Mouse (Mus musculus): ENCODE results near the gene Hivep3. TPM values are rescaled to one million over a fixed set of nuclear protein-coding genes. Genes with fewer than 3 reads are reported as not detected.
A peak's percentile ranks its signal among the peaks of the same experiment; 100 is the strongest.

Gene Hivep3
- polyA plus RNA-seq, 1 experiment from 2014 or later: 6.8 TPM

- WGBS: 65% methylated on average over 1 of the region's 1 CpGs
Observed at GRCm38 (mm10) chr4:120029937-120030336, 296.4 kb downstream of the Hivep3 start.

GRCm38 (mm10) chr4:120032320-120032983 is 298.9 kb downstream of the Hivep3 start:
- Histone ChIP-seq H3K4me2 (replicated peaks) (peak overlapping the region; percentile 96), H3K4me1 (peaks cover 21% of the 10 kb centered on the region), H3K9me3 (replicated peaks) (no peaks in the 10 kb centered on the region), H3K9ac (peak overlapping the region; percentile 42), H3K27ac (replicated peaks) (no peak overlapping the region), H3K27me3 (peaks cover 57% of the 10 kb centered on the region), H3K36me3 (no peaks in the 10 kb centered on the region), H3K4me3 (replicated peaks) (peak overlapping the region; percentile 61)
- peak; percentile 87 for ATAC-seq (ENCODE audit: insufficient number of reproducible peaks, low FRiP score, low TSS enrichment, low read depth)
- WGBS: under 1% methylated on average over 68 of the region's 70 CpGs

More at GRCm38 (mm10) chr4:120029937-120030336, 296.4 kb downstream of the Hivep3 start:
- Histone ChIP-seq H3K4me2 (replicated peaks) (no peak overlapping the region), H3K9ac (no peak overlapping the region), H3K36me3 (no peaks in the 10 kb centered on the region), H3K4me1 (peaks cover 17% of the 10 kb centered on the region), H3K27me3 (peaks cover 41% of the 10 kb centered on the region), H3K27ac (replicated peaks) (no peak overlapping the region), H3K9me3 (replicated peaks) (no peaks in the 10 kb centered on the region), H3K4me3 (replicated peaks) (no peak overlapping the region)
- ATAC-seq (ENCODE audit: insufficient number of reproducible peaks, low FRiP score, low TSS enrichment, low read depth): no peak

- Histone ChIP-seq H3K4me2 (replicated peaks) (peak overlapping the region; percentile 96), H3K36me3 (no peaks in the 10 kb centered on the region), H3K9me3 (replicated peaks) (no peaks in the 10 kb centered on the region), H3K4me1 (peaks cover 21% of the 10 kb centered on the region), H3K9ac (peak overlapping the region; percentile 42), H3K27ac (replicated peaks) (no peak overlapping the region), H3K4me3 (replicated peaks) (peak overlapping the region; percentile 61), H3K27me3 (peaks cover 57% of the 10 kb centered on the region)
- ATAC-seq (ENCODE audit: insufficient number of reproducible peaks, low FRiP score, low TSS enrichment, low read depth): no peak
- under 1% methylated on average over 38 of the region's 38 CpGs for WGBS
Observed at GRCm38 (mm10) chr4:120032984-120033355, 299.4 kb downstream of the Hivep3 start.

GRCm38 (mm10) chr4:120036294-120036693 is 302.7 kb downstream of the Hivep3 start:
- peaks cover 47% of the 10 kb centered on the region for H3K27me3 ChIP-seq
- ATAC-seq (ENCODE audit: insufficient number of reproducible peaks, low FRiP score, low TSS enrichment, low read depth): no peak
- no peaks in the 10 kb centered on the region for H3K36me3 ChIP-seq
- WGBS: 87% methylated on average over 4 of the region's 4 CpGs
- no peak overlapping the region for H3K4me2 ChIP-seq (replicated peaks)
- H3K9ac ChIP-seq: no peak overlapping the region
- peaks cover 21% of the 10 kb centered on the region for H3K4me1 ChIP-seq
- H3K27ac ChIP-seq (replicated peaks): no peak overlapping the region
- no peak overlapping the region for H3K4me3 ChIP-seq (replicated peaks)
- no peaks in the 10 kb centered on the region for H3K9me3 ChIP-seq (replicated peaks)

- H3K4me3 ChIP-seq (replicated peaks): no peak overlapping the region
- WGBS: 43% methylated on average over 7 of the region's 7 CpGs
- no peaks in the 10 kb centered on the region for H3K36me3 ChIP-seq
- no peak overlapping the region for H3K4me2 ChIP-seq (replicated peaks)
- H3K27me3 ChIP-seq: peaks cover 46% of the 10 kb centered on the region
- no peak for ATAC-seq (ENCODE audit: insufficient number of reproducible peaks, low FRiP score, low TSS enrichment, low read depth)
- H3K4me1 ChIP-seq: peaks cover 21% of the 10 kb centered on the region
- H3K9me3 ChIP-seq (replicated peaks): no peaks in the 10 kb centered on the region
- H3K27ac ChIP-seq (replicated peaks): no peak overlapping the region
- H3K9ac ChIP-seq: no peak overlapping the region
Observed at GRCm38 (mm10) chr4:120037007-120037406, 303.4 kb downstream of the Hivep3 start.

GRCm38 (mm10) chr4:120041520-120041919 is 307.9 kb downstream of the Hivep3 start:
- no peaks in the 10 kb centered on the region for H3K9me3 ChIP-seq (replicated peaks)
- H3K27ac ChIP-seq (replicated peaks): no peak overlapping the region
- 78% methylated on average over 2 of the region's 2 CpGs for WGBS
- no peaks in the 10 kb centered on the region for H3K36me3 ChIP-seq
- H3K4me3 ChIP-seq (replicated peaks): no peak overlapping the region
- peaks cover 12% of the 10 kb centered on the region for H3K27me3 ChIP-seq
- no peak overlapping the region for H3K9ac ChIP-seq
- H3K4me2 ChIP-seq (replicated peaks): no peak overlapping the region
- no peak for ATAC-seq (ENCODE audit: insufficient number of reproducible peaks, low FRiP score, low TSS enrichment, low read depth)
- peaks cover 19% of the 10 kb centered on the region for H3K4me1 ChIP-seq

GRCm38 (mm10) chr4:120042480-120042879 is 308.9 kb downstream of the Hivep3 start:
- no peak overlapping the region for H3K4me3 ChIP-seq (replicated peaks)
- H3K4me2 ChIP-seq (replicated peaks): no peak overlapping the region
- no peak for ATAC-seq (ENCODE audit: insufficient number of reproducible peaks, low FRiP score, low TSS enrichment, low read depth)
- no peak overlapping the region for H3K9ac ChIP-seq
- H3K27me3 ChIP-seq: peaks cover 7% of the 10 kb centered on the region; the same call in 1 of the 2 replicates
- H3K9me3 ChIP-seq (replicated peaks): no peaks in the 10 kb centered on the region
- WGBS: 76% methylated on average over 7 of the region's 7 CpGs
- peaks cover 14% of the 10 kb centered on the region; the same call in 1 of the 2 replicates for H3K4me1 ChIP-seq
- H3K36me3 ChIP-seq: no peaks in the 10 kb centered on the region
- H3K27ac ChIP-seq (replicated peaks): no peak overlapping the region

GRCm38 (mm10) chr4:120044612-120045011 is 311.0 kb downstream of the Hivep3 start:
- peaks cover 14% of the 10 kb centered on the region; the same call in 1 of the 2 replicates for H3K4me1 ChIP-seq

GRCm38 (mm10) chr4:120045131-120045537 is 311.6 kb downstream of the Hivep3 start:
- Histone ChIP-seq H3K9ac (no peak overlapping the region), H3K27ac (replicated peaks) (no peak overlapping the region), H3K4me2 (replicated peaks) (no peak overlapping the region), H3K27me3 (no peaks in the 10 kb centered on the region), H3K4me3 (replicated peaks) (no peak overlapping the region), H3K4me1 (peaks cover 14% of the 10 kb centered on the region; the same call in 1 of the 2 replicates), H3K9me3 (replicated peaks) (no peaks in the 10 kb centered on the region), H3K36me3 (no peaks in the 10 kb centered on the region)
- ATAC-seq (ENCODE audit: insufficient number of reproducible peaks, low FRiP score, low TSS enrichment, low read depth): no peak
- WGBS: 18% methylated on average over 5 of the region's 5 CpGs

More at GRCm38 (mm10) chr4:120044612-120045011, 311.0 kb downstream of the Hivep3 start:
- H3K27me3 ChIP-seq: no peaks in the 10 kb centered on the region
- H3K9ac ChIP-seq: no peak overlapping the region
- no peaks in the 10 kb centered on the region for H3K36me3 ChIP-seq
- no peak overlapping the region for H3K4me3 ChIP-seq (replicated peaks)
- ATAC-seq (ENCODE audit: insufficient number of reproducible peaks, low FRiP score, low TSS enrichment, low read depth): no peak
- 81% methylated on average over 5 of the region's 5 CpGs for WGBS
- H3K4me2 ChIP-seq (replicated peaks): no peak overlapping the region
- no peak overlapping the region for H3K27ac ChIP-seq (replicated peaks)
- no peaks in the 10 kb centered on the region for H3K9me3 ChIP-seq (replicated peaks)

- Histone ChIP-seq H3K4me2 (replicated peaks) (no peak overlapping the region), H3K9me3 (replicated peaks) (no peaks in the 10 kb centered on the region), H3K36me3 (no peaks in the 10 kb centered on the region), H3K27me3 (no peaks in the 10 kb centered on the region), H3K4me3 (replicated peaks) (no peak overlapping the region), H3K9ac (no peak overlapping the region), H3K27ac (replicated peaks) (no peak overlapping the region), H3K4me1 (peaks cover 14% of the 10 kb centered on the region; the same call in 1 of the 2 replicates)
- ATAC-seq (ENCODE audit: insufficient number of reproducible peaks, low FRiP score, low TSS enrichment, low read depth): no peak
- WGBS: 79% methylated on average over 7 of the region's 7 CpGs
Observed at GRCm38 (mm10) chr4:120045871-120046270, 312.3 kb downstream of the Hivep3 start.

- no peak for ATAC-seq (ENCODE audit: insufficient number of reproducible peaks, low FRiP score, low TSS enrichment, low read depth)
- 28% methylated on average over 4 of the region's 4 CpGs for WGBS
Observed at GRCm38 (mm10) chr4:120047060-120047459, 313.5 kb downstream of the Hivep3 start.

GRCm38 (mm10) chr4:120048274-120048673 is 314.7 kb downstream of the Hivep3 start:
- Histone ChIP-seq H3K27me3 (no peaks in the 10 kb centered on the region), H3K4me2 (replicated peaks) (no peak overlapping the region), H3K9me3 (replicated peaks) (no peaks in the 10 kb centered on the region), H3K4me1 (peaks cover 14% of the 10 kb centered on the region; the same call in 1 of the 2 replicates), H3K27ac (replicated peaks) (no peak overlapping the region), H3K4me3 (replicated peaks) (no peak overlapping the region), H3K36me3 (no peaks in the 10 kb centered on the region), H3K9ac (no peak overlapping the region)
- ATAC-seq (ENCODE audit: insufficient number of reproducible peaks, low FRiP score, low TSS enrichment, low read depth): 0 out of 2 replicates have a peak, but pooled peaks have one; percentile 31
- 68% methylated on average over 4 of the region's 4 CpGs for WGBS

More at GRCm38 (mm10) chr4:120047060-120047459, 313.5 kb downstream of the Hivep3 start:
- Histone ChIP-seq H3K4me1 (peaks cover 14% of the 10 kb centered on the region; the same call in 1 of the 2 replicates), H3K4me3 (replicated peaks) (no peak overlapping the region), H3K27ac (replicated peaks) (no peak overlapping the region), H3K9ac (no peak overlapping the region), H3K9me3 (replicated peaks) (no peaks in the 10 kb centered on the region), H3K27me3 (no peaks in the 10 kb centered on the region), H3K36me3 (no peaks in the 10 kb centered on the region), H3K4me2 (replicated peaks) (no peak overlapping the region)

All from embryonic facial prominence, embryonic 15.5 days (tissue).